Mouse (Mus musculus): ENCODE results near the gene Npas3.

Gene Npas3

DNA sequence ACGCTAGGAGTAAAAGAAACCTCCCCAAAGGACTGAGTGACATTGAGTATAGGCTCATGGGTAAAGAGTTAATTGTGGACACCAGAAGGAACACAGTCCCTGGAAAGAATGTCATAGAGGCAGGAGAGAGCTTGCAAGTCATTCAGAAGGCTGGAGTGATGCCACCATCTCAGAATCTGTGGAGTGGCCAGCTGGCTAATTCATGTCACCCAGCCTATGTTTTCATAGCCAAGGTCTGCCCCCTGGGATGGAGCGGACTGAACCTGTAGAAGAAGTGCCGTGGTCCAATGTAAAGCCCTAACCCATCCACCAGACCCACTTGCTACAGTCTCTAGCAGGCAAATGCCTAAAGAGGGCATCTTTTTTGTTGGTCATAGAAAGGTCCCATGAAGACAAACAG lies 832.5 kb downstream of the Npas3 start:
- DNase-seq = no peak

DNA sequence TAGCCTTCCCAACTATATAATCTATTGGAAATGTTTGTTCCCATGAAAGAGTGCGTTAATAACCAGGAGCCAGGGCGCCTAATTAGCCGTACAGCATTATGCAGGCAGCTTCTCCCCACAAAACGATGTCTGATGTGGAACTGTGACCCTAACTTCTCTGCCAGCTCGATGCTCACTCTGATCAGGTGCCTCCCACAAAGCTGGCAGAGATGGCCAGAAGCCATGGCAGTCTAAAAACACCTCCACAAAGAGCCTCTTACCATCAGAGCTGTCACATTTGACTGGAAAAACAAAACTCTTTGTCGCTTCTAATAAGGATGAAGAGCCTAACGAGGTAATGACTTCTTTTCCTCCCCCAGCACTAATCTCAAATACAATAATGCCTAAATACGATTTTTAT lies 845.3 kb downstream of the Npas3 start:
- no peak for DNase-seq

GRCm38 (mm10) chr12:54096492-54096891 lies 848.0 kb downstream of the Npas3 start:
- DNase-seq = no peak

DNA sequence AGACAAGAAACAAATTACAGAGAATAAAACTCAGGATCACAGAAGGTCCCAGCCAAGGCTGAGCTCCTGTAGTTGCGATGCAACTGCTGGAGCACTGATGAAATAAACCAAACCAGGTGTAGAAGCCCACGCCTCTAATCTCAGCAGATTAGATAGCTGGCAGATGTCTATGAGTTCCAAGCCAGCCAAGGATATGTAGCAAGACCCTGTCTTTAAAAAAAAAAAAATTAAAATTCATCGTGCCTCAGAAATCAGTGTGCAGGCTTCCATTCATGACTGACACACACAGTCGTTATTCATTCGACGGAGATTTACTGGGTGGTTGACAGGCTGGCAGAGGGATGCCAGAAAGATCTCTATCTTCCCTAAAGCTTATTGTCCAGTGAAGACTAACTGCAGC lies 849.7 kb downstream of the Npas3 start:
- no peak for DNase-seq

DNA sequence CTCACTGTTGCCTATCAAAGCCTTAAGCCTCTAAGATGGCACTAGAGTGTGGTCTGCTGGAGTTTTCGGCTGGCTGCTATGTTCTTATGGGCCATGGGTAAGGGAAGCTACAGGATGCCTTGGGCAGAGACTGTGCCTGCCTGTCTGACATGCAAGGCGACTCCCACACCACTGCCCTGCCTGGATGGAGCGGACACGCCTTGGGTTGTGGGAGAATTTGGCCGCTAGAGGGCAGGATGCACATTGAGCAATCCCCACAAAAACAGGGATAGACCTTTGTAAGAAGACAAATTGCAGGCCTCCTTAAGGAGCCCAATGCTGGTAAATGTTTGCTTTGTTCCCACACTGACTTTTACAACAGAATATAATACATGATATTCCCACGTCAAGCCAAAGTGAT lies 850.3 kb downstream of the Npas3 start:
- DNase-seq = peak; percentile 72

DNA sequence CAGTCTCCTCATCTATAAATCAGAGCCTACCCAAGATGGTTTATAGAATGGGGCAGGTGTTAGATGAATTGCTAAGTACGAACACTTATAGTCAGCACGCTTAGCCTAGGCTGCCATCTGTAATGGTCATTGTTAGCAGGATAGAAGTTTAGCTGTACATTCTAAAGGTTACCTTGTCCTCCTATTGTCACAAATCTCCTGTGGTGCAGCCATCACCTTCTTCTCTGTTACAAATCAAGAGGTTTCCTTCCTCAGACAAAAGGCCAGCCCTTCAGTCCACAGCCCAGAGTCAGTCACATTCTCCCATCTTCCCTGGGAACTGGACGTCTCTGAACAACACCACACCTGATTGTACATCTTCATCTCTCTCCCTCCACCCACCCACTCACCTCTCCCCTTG lies 851.0 kb downstream of the Npas3 start:
- no peak for DNase-seq

- no peak for DNase-seq
These were observed 852.9 kb downstream of the Npas3 start for GRCm38 (mm10) chr12:54101307-54101870.

- no peak for DNase-seq
These were observed 854.0 kb downstream of the Npas3 start for GRCm38 (mm10) chr12:54102500-54102899.

GRCm38 (mm10) chr12:54105531-54105930 lies 857.1 kb downstream of the Npas3 start:
- DNase-seq = no peak

- DNase-seq = no peak
These were observed 857.5 kb downstream of the Npas3 start for GRCm38 (mm10) chr12:54105946-54106345.

DNA sequence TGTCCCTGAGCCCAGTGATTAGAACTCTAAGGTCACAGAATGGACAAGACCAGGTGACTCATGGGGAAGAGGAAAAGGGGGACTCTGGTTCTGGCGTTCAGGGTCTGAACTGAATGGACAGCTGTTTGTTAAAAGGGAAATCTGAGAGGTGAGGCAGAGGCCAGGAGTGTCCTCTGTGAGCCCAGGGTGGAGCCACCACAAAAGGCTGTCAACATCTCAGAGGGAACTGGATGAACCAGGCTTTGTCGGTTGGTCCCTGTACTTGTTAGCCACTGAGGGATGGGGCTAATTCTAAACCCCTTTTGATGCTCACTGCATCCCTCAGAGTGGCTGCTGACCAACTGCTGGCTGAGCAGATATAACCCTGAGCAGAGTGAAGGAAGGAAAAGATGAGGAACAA lies 861.9 kb downstream of the Npas3 start:
- DNase-seq = no peak

GRCm38 (mm10) chr12:54110930-54111329 lies 862.5 kb downstream of the Npas3 start:
- no peak for DNase-seq

GRCm38 (mm10) chr12:54120386-54120785 lies 871.9 kb downstream of the Npas3 start:
- no peak for DNase-seq

DNA sequence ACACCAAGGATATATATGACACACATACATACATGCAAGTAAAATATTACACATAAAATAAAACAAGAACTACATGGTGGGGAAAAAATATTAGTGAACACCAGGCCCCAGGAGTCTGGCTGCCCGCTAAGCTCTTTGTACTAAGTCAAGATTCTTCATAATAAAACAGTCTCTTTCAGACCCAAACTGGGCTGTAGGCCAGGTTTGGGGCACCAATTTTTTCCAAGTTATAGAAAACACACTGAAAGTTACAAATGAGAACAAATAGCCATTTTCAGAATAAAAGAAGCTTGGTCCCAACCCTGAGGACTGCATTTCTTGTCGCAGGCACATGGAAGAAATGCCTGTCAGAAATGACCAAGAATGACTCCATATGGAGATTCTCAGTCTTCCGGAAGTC lies 872.8 kb downstream of the Npas3 start:
- DNase-seq = no peak

Measured in liver (tissue).